Mouse (Mus musculus) ES-Bruce4 (cell line): Measurements from ENCODE around the gene Rabepk.

Source experiments
- CTCF ChIP-seq: IDR thresholded peaks from one replicate; pipeline ENCODE4 v1.8.1; 2011; ENCODE audit warnings: low read depth, low read length
- EP300 ChIP-seq: IDR thresholded peaks from 2 replicates; pipeline ENCODE4 v1.6.1; 2011; ENCODE audit warnings: low read depth, low read length; ENCODE audit not compliant: insufficient read depth
- POLR2A ChIP-seq: IDR thresholded peaks from one replicate; pipeline ENCODE4 v1.8.1; 2011; ENCODE audit warnings: low read length; ENCODE audit not compliant: insufficient read depth

DNA sequence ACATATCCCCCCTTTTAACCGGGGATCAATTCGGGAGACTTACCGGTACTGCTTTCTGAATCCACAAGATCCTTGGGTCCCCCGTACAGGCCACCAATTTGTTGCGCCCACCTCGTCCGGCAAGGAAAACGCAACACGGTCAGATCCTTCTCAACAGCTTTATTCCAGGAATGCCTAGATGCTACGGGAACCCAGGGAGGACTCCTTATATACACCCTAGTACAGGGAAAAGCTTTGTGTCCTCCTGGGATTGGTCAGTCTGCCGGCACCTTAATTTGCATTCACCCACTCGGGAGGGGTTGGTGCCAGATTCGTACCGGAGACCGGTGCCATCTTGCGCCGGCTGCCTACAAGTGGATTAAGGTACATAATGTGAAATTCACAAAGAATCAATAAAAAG is 33.9 kb upstream of the Rabepk start:
- TF ChIP-seq POLR2A (no peak), CTCF (no peak), EP300 (no peak)
